Mouse (Mus musculus): ENCODE results near the gene Hsd11b1.

Gene Hsd11b1

GRCm38 (mm10) chr1:193198312-193198711 lies 65.6 kb downstream of the Hsd11b1 start:
- DNase-seq, result no peak

GRCm38 (mm10) chr1:193197494-193198205 lies 66.2 kb downstream of the Hsd11b1 start:
- DNase-seq, result no peak

GRCm38 (mm10) chr1:193195169-193195810 lies 68.6 kb downstream of the Hsd11b1 start:
- no peak for DNase-seq

GRCm38 (mm10) chr1:193194416-193195140 lies 69.3 kb downstream of the Hsd11b1 start:
- no peak for DNase-seq

GRCm38 (mm10) chr1:193191675-193192283 lies 72.1 kb downstream of the Hsd11b1 start:
- no peak for DNase-seq

- peak; percentile 15 to 33 for DNase-seq
Observed at GRCm38 (mm10) chr1:193189771-193190170, 74.1 kb downstream of the Hsd11b1 start.

- DNase-seq, result peak; percentile 67 to 76
Observed at GRCm38 (mm10) chr1:193189151-193189621, 74.7 kb downstream of the Hsd11b1 start.

- DNase-seq, result no peak
Observed at GRCm38 (mm10) chr1:193188257-193188656, 75.6 kb downstream of the Hsd11b1 start.

- no peak for DNase-seq
Observed at GRCm38 (mm10) chr1:193181104-193181503, 82.8 kb downstream of the Hsd11b1 start.

- DNase-seq, result peak in 1 of 2 experiments; percentile 16
Observed at GRCm38 (mm10) chr1:193174143-193174733, 89.6 kb downstream of the Hsd11b1 start.

- no peak for DNase-seq
Observed at GRCm38 (mm10) chr1:193173810-193174129, 90.1 kb downstream of the Hsd11b1 start.

- DNase-seq, result peak; percentile 95 to 96
Observed at GRCm38 (mm10) chr1:193172991-193173809, 90.7 kb downstream of the Hsd11b1 start.
